Mouse (Mus musculus): ENCODE data around the gene Spop. TPM values are rescaled to one million over a fixed set of nuclear protein-coding genes. Genes with fewer than 3 reads are reported as not detected.
"Not testable (repeated sequence)": the region's sequence is repeated elsewhere in the genome, so short reads cannot be mapped to it uniquely, and the experiment has no call there.

The Spop gene
- polyA plus RNA-seq, 1 experiment from 2014 or later = 204 TPM

GRCm38 (mm10) chr11:95406398-95406797 is 7.5 kb upstream of the Spop start:
- H3K4me3 ChIP-seq; ATAC-seq (ENCODE audit: low FRiP score); H3K9ac ChIP-seq; H3K4me2 ChIP-seq (replicated peaks); H3K4me1 ChIP-seq; H3K27me3 ChIP-seq; H3K9me3 ChIP-seq (replicated peaks); H3K27ac ChIP-seq; H3K36me3 ChIP-seq: not testable (repeated sequence)
- WGBS = 95% methylated on average over 5 of the region's 5 CpGs

- no peak for ATAC-seq (ENCODE audit: low FRiP score)
- Histone ChIP-seq H3K36me3 (no peaks in the 10 kb centered on the region), H3K9ac (no peak overlapping the region), H3K9me3 (replicated peaks) (no peaks in the 10 kb centered on the region), H3K4me3 (no peak overlapping the region), H3K27ac (no peak overlapping the region), H3K27me3 (no peaks in the 10 kb centered on the region), H3K4me2 (replicated peaks) (no peak overlapping the region), H3K4me1 (no peaks in the 10 kb centered on the region)
- WGBS = 90% methylated on average over 10 of the region's 10 CpGs
These were observed 4.3 kb upstream of the Spop start for GRCm38 (mm10) chr11:95409450-95410112.

GRCm38 (mm10) chr11:95411453-95412013 is 2.3 kb upstream of the Spop start:
- Histone ChIP-seq H3K4me1 (peaks cover 15% of the 10 kb centered on the region), H3K9ac (no peak overlapping the region), H3K27ac (no peak overlapping the region), H3K36me3 (no peaks in the 10 kb centered on the region), H3K27me3 (no peaks in the 10 kb centered on the region), H3K4me3 (no peak overlapping the region), H3K9me3 (replicated peaks) (no peaks in the 10 kb centered on the region), H3K4me2 (replicated peaks) (no peak overlapping the region)
- ATAC-seq (ENCODE audit: low FRiP score) = no peak
- 66% methylated on average over 6 of the region's 6 CpGs for WGBS

GRCm38 (mm10) chr11:95412615-95413014 is 1.3 kb upstream of the Spop start:
- Histone ChIP-seq H3K36me3 (no peaks in the 10 kb centered on the region), H3K4me3 (no peak overlapping the region), H3K9me3 (replicated peaks) (no peaks in the 10 kb centered on the region), H3K4me2 (replicated peaks) (no peak overlapping the region), H3K27ac (no peak overlapping the region), H3K4me1 (peaks cover 19% of the 10 kb centered on the region), H3K9ac (no peak overlapping the region), H3K27me3 (no peaks in the 10 kb centered on the region)
- WGBS = 88% methylated on average over 3 of the region's 3 CpGs
- no peak for ATAC-seq (ENCODE audit: low FRiP score)

- no peaks in the 10 kb centered on the region for H3K27me3 ChIP-seq
- H3K4me2 ChIP-seq (replicated peaks) = peak overlapping the region; percentile 66
- peak overlapping the region; percentile 95 for H3K27ac ChIP-seq
- peaks cover 20% of the 10 kb centered on the region for H3K4me1 ChIP-seq
- WGBS = under 1% methylated on average over 28 of the region's 28 CpGs
- H3K9me3 ChIP-seq (replicated peaks) = no peaks in the 10 kb centered on the region
- H3K4me3 ChIP-seq = peak overlapping the region; percentile 55
- H3K9ac ChIP-seq = peak overlapping the region; percentile 71
- H3K36me3 ChIP-seq = 0 out of 2 replicates have a peak, but pooled peaks cover 6% of the 10 kb centered on the region
- ATAC-seq (ENCODE audit: low FRiP score) = peak; percentile 89
These were observed 769 bp downstream of the Spop start for GRCm38 (mm10) chr11:95414536-95415161.

GRCm38 (mm10) chr11:95415931-95416330 is 2.1 kb downstream of the Spop start:
- Histone ChIP-seq H3K36me3 (0 out of 2 replicates have a peak, but pooled peaks cover 7% of the 10 kb centered on the region), H3K4me1 (peaks cover 20% of the 10 kb centered on the region), H3K4me2 (replicated peaks) (peak overlapping the region; percentile 66), H3K27ac (no peak overlapping the region), H3K9me3 (replicated peaks) (no peaks in the 10 kb centered on the region), H3K9ac (peak overlapping the region; percentile 28; the same call in 1 of the 2 replicates), H3K27me3 (no peaks in the 10 kb centered on the region), H3K4me3 (peak overlapping the region; percentile 55)
- no peak for ATAC-seq (ENCODE audit: low FRiP score)

- Histone ChIP-seq H3K27me3 (no peaks in the 10 kb centered on the region), H3K36me3 (0 out of 2 replicates have a peak, but pooled peaks cover 7% of the 10 kb centered on the region), H3K4me1 (peaks cover 20% of the 10 kb centered on the region), H3K27ac (no peak overlapping the region), H3K4me2 (replicated peaks) (no peak overlapping the region), H3K9ac (no peak overlapping the region), H3K9me3 (replicated peaks) (no peaks in the 10 kb centered on the region), H3K4me3 (no peak overlapping the region)
- ATAC-seq (ENCODE audit: low FRiP score) = no peak
- WGBS = 90% methylated on average over 5 of the region's 5 CpGs
These were observed 3.5 kb downstream of the Spop start for GRCm38 (mm10) chr11:95417341-95417740.

- Histone ChIP-seq H3K4me1 (peaks cover 9% of the 10 kb centered on the region), H3K4me3 (no peak overlapping the region), H3K36me3 (0 out of 2 replicates have a peak, but pooled peaks cover 7% of the 10 kb centered on the region), H3K9ac (no peak overlapping the region), H3K9me3 (replicated peaks) (no peaks in the 10 kb centered on the region), H3K4me2 (replicated peaks) (no peak overlapping the region), H3K27me3 (no peaks in the 10 kb centered on the region), H3K27ac (no peak overlapping the region)
- WGBS = 73% methylated on average over 2 of the region's 2 CpGs
- no peak for ATAC-seq (ENCODE audit: low FRiP score)
These were observed 7.1 kb downstream of the Spop start for GRCm38 (mm10) chr11:95420880-95421435.

- no peaks in the 10 kb centered on the region for H3K4me1 ChIP-seq
- WGBS = 85% methylated on average over 3 of the region's 3 CpGs
- H3K4me3 ChIP-seq = no peak overlapping the region
- H3K27ac ChIP-seq = no peak overlapping the region
- no peak overlapping the region for H3K4me2 ChIP-seq (replicated peaks)
- no peaks in the 10 kb centered on the region for H3K27me3 ChIP-seq
- H3K9me3 ChIP-seq (replicated peaks) = no peaks in the 10 kb centered on the region
- 0 out of 2 replicates have a peak, but pooled peaks cover 7% of the 10 kb centered on the region for H3K36me3 ChIP-seq
- no peak overlapping the region for H3K9ac ChIP-seq
- ATAC-seq (ENCODE audit: low FRiP score) = no peak
These were observed 9.6 kb downstream of the Spop start for GRCm38 (mm10) chr11:95423505-95423904.

- H3K4me3 ChIP-seq = no peak overlapping the region
- no peaks in the 10 kb centered on the region for H3K9me3 ChIP-seq (replicated peaks)
- no peaks in the 10 kb centered on the region for H3K36me3 ChIP-seq
- H3K27ac ChIP-seq = no peak overlapping the region
- H3K9ac ChIP-seq = no peak overlapping the region
- ATAC-seq (ENCODE audit: low FRiP score) = no peak
- H3K27me3 ChIP-seq = no peaks in the 10 kb centered on the region
- H3K4me2 ChIP-seq (replicated peaks) = no peak overlapping the region
- no peaks in the 10 kb centered on the region for H3K4me1 ChIP-seq
- WGBS = 88% methylated on average over 2 of the region's 2 CpGs
These were observed 17.5 kb downstream of the Spop start for GRCm38 (mm10) chr11:95431344-95431743.

- Histone ChIP-seq H3K9me3 (replicated peaks) (no peaks in the 10 kb centered on the region), H3K4me3 (no peak overlapping the region), H3K36me3 (no peaks in the 10 kb centered on the region), H3K4me2 (replicated peaks) (no peak overlapping the region), H3K9ac (no peak overlapping the region), H3K4me1 (no peaks in the 10 kb centered on the region), H3K27ac (no peak overlapping the region), H3K27me3 (no peaks in the 10 kb centered on the region)
- no peak for ATAC-seq (ENCODE audit: low FRiP score)
- 87% methylated on average over 2 of the region's 2 CpGs for WGBS
These were observed 18.3 kb downstream of the Spop start for GRCm38 (mm10) chr11:95432194-95432593.

GRCm38 (mm10) chr11:95445371-95445770 is 31.5 kb downstream of the Spop start:
- H3K36me3 ChIP-seq = 0 out of 2 replicates have a peak, but pooled peaks cover 2% of the 10 kb centered on the region
- ATAC-seq (ENCODE audit: low FRiP score) = no peak
- WGBS = 17% methylated on average over 2 of the region's 2 CpGs
- H3K9ac ChIP-seq = no peak overlapping the region
- H3K4me3 ChIP-seq = no peak overlapping the region
- no peak overlapping the region for H3K27ac ChIP-seq
- H3K27me3 ChIP-seq = no peaks in the 10 kb centered on the region
- peaks cover 16% of the 10 kb centered on the region for H3K4me1 ChIP-seq
- H3K9me3 ChIP-seq (replicated peaks) = no peaks in the 10 kb centered on the region
- no peak overlapping the region for H3K4me2 ChIP-seq (replicated peaks)

Measured in hindbrain, embryonic 12.5 days (tissue).